Mouse (Mus musculus): ENCODE results near the gene Pcmt1. TPM values are rescaled to one million over a fixed set of nuclear protein-coding genes. Genes with fewer than 3 reads are reported as not detected.

Gene Pcmt1
- 10 to 100 TPM; 52.7 to 72.0 TPM for total RNA-seq (2023)

DNA sequence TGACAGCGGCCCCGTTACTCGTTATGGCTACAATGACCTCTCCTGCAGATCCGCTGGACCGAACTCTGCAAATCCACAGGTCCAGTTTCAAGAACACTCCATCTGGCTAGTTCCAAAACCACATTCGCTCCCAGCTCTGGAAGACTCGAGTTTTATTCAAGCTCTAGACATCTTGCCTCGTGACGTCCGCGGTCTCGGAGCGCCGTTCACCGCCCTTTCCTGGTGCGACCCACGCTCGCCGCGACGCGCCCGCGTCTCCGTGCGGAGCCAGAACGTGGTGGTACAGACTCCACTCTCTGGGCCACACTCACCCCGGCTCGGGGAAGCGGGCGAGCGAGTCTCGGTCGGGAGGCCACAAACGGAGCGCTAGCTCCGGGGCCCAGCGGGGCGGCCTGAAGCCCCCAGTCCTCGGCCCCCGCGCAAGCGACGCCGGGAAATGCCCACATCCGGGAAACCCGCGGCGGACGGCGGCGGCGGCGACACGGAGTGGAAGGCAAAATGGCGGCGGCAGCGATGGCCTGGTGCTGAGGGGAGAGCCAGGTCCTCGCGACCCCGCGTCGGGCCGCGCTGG is at the start of gene Pcmt1, which contains the start of gene Lats1:
TSS of gene Pcmt1 (minus strand) at position 406 of the 571 bp plus-strand sequence.
TSS of gene Lats1 (plus strand) at position 484 of the 571 bp plus-strand sequence.

GRCm38 (mm10) chr10:7725751-7726500 is 45.0 kb upstream of the Pcmt1 start, which contains the start of gene Katna1:
TSS of gene Katna1 (plus strand) at chr10:7726000.

DNA sequence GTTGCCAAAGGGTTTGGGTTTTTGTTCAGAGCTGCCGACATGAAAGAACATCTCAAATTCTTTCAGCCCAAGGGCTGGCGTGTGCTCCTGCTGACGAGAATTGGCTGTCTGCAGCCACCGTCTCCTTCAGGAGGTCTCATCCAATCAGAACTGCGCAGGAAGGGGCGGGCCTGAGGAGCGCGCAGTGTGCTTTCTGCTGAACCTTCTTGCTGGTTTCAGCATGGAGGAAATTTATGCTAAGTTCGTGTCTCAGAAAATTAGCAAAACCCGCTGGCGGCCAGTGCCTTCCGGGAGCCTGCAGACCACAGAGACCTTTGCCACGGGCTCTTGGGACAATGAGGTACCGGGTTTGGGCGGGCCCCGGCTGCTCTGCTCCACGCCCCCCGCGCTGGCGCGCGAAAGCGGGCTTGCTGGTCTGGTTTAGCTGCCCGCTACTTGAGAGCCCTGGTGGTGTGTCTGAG is 13.6 kb downstream of the Pcmt1 start, which contains the start of gene Nup43:
TSS of gene Nup43 (plus strand) at position 162 of the 461 bp plus-strand sequence.

DNA sequence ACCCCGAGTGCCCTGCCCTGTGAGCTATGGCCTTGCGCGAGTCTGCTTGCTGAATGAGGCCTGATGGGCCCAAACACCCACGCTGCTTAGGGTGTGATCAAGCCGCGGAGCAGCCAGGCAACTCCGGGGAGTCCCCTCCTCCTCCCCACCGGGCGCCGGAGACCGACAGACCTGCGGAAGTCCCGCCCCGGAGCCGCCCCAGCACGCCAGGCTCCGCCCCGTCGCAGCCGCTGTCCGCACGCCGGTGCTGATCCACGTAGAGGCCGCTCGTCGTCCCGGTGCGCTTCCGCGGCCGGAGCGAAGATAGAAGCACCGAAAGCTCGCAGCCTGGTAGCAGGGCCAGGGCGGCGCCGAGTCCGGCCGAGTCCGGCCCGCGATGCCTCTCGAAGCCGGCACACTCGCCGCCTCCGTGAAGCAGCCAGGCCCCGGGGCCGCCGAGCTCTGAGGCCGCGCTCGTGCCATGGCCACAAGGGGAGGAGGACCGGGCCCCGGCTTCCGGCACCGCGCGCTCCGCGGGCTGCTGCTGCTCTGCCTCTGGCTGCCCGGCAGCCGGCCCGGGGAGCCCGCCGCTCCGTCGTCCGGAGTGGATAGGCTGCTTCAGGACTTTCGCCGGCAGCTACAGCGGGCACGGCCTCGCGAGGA is 91.2 kb downstream of the Pcmt1 start, which contains the start of gene Lrp11:
TSS of gene Lrp11 (plus strand) at position 209 of the 642 bp plus-strand sequence.

Other genes starting within 250 kb of the Pcmt1 start
- 1 to 10 TPM; 2.9 to 5.1 TPM for gene Ulbp1, start 207.5 kb downstream of the Pcmt1 start, total RNA-seq (2023)
- under 1 TPM; 0.36 to 0.52 TPM for gene Lrp11, start 91.3 kb downstream of the Pcmt1 start, total RNA-seq (2023)
- gene Nup43, start 13.6 kb downstream of the Pcmt1 start, total RNA-seq (2023), result 10 to 100 TPM; 11.6 to 13.2 TPM
- 10 to 100 TPM; 45.9 to 48.8 TPM for gene Lats1, start 78 bp upstream of the Pcmt1 start, total RNA-seq (2023)
- gene Katna1, start 44.9 kb upstream of the Pcmt1 start, total RNA-seq (2023), result 10 to 100 TPM; 36.4 to 37.3 TPM
- gene Ginm1, start 111.7 kb upstream of the Pcmt1 start, total RNA-seq (2023), result 10 to 100 TPM; 47.9 to 59.4 TPM
- gene Ppil4, start 111.8 kb upstream of the Pcmt1 start, total RNA-seq (2023), result 10 to 100 TPM; 74.8 to 77.7 TPM
- 10 to 100 TPM; 51.2 to 59.5 TPM for gene Zc3h12d, start 151.3 kb upstream of the Pcmt1 start, total RNA-seq (2023)

All from B cell, adult 67 days (primary cell).